Mouse (Mus musculus): ENCODE measurements around the gene Cyp4f17.
A peak's percentile ranks its signal among the peaks of the same experiment; 100 is the strongest.
"Not testable (repeated sequence)": the region's sequence is repeated elsewhere in the genome, so short reads cannot be mapped to it uniquely, and the experiment has no call there.

The Cyp4f17 gene

DNA sequence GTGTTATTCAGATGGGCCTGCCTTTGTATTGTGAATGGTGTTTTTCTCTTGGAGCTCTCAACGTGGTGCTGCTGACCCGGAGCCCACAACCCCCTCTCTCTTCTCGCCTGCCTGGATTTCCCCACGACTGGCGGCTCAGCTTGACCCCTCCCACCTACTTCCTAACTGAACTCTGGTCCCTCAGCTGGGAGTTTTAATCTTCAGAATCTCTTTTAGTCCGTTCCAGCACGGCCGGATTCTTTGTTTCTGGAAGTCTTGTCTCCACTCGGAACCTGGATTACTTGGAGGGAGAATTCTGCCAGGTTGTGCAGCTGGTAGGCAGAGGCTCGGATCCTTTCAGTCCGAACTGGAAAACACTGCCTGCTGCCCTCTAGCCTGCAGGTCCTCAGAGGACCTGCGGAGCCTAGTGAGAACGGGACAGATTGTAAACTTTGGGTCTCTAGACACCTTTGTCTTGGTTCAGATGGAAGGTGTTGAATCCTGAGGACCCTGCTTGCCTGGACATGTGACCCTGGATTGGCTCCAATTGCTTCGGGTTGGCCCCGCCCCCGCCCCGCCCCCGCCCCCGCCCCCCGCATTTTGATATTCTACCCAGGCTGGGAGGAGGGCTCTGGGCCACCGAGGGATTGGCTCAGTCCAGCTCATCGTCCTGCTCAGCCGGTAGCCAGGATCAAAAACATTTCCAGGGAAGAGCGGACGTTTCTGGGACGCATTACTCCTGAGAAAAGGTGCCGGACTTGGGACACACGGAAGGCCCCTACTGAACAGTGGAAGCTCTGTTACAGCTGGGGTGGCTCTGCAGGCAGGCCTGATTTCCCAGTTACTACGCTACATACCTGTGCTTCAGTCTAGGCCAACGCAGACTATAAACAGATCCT, at the start of gene Cyp4f17:
Cyp4f17 (plus strand) TSS at position 200 of the 878 bp plus-strand sequence.
- DNase-seq (ENCODE audit: low read depth) = peak; percentile 35

DNA sequence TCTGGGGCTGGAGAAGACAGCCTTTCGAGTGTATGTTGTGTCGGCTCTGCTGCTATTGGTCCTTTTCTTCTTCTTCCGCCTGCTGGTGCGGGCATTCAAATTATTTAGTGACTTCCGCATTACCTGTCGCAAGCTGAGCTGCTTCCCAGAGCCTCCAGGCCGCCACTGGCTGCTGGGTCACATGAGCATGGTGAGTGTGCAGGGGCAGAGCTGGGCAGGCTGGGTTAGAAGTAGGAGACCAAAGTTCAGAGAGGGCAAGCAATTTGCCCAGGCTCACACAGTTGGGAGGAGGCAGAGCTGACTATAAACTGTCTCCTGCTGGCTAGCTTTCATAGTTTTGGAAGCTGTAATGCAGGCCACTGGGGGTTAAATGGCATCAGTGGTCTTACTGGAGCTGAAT, 37.4 kb upstream of the Cyp4f17 start:
- no peak for DNase-seq (ENCODE audit: low read depth)

DNA sequence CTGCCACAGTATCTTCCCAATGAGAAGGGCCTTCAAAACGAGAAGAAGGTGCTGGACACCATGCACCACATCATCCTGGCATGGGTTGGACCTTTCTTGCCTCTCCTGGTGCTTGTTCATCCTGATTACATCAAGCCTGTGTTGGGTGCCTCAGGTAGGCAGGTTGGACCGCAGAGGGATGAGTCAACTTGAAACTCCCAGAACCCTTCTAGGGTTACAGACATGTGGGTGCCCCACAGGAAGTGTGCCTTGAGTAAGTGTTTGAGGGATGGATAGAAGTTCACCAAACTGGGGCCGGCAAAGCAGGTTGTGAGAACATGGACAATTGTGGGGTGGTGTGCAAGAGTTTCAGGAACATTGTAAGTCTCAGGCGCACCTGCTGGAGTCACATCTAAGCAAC, 35.1 kb upstream of the Cyp4f17 start:
- DNase-seq (ENCODE audit: low read depth) = no peak

DNA sequence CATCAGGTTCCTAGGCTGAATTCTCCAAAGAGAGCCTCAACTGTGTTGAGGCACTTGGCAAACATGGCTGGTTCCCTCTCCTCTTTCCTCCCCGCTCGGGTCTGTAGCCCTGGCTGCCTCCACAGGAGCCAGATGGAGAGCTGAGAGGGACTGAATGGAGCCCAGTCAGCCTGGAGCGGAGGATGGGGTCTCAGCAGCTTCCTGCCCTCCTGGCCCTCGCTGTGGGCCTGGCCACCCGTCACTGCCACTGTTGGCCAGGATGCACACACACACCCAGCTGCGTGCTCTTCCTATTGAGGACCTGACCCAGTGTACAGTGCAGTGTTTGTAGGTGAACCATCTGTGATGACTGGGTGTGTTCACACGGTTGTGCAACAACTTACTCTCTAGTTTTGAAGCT, 33.7 kb upstream of the Cyp4f17 start:
- DNase-seq (ENCODE audit: low read depth) = no peak

DNA sequence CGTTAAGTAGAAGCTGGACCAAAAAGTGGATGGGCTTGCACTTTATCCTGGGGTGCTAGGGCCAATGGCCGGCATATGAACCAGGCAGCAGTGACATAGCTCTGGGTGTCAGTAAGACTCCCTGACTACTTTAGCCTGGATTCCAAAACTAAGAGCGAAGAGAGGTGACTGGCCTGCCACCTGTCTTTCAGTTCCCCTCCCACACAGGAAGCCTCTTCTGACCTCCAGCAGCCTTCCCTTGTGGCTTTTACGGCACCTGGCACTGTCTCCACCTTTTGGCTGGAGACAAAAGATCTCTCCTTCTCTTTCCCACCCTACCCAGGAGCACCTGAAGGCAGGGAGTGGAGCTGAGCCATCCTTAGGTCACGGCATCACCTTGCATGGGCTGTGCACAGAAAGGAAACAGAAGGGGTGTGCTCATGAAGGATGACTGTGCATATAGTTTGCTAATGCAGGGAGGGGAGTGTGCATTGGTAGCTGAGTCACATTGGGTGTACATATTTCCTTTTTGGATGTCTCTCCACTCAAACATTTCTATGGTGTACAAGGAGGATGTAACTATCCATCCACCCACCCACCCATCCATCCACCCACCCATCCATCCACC, 30.8 kb upstream of the Cyp4f17 start:
- no peak for DNase-seq (ENCODE audit: low read depth)

DNA sequence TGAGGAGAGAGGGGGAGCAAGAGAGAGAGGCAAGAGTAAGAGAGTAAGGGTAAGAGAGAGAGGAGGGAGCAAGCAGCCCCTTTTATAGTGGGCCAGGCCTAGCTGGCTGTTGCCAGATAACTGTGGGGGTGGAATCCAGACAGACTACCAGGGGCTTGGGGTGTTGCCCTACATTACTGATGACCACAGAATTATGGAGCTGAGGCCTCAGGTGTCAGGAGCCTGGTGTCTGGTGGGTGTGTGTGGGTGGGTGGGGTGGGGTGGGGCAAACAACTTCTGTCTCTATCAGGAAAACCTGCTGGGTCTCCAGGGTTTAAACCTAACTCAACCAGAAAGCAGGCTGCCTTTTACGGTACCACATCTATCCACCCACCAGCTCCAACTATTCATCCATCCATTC, 28.6 kb upstream of the Cyp4f17 start:
- no peak for DNase-seq (ENCODE audit: low read depth)

DNA sequence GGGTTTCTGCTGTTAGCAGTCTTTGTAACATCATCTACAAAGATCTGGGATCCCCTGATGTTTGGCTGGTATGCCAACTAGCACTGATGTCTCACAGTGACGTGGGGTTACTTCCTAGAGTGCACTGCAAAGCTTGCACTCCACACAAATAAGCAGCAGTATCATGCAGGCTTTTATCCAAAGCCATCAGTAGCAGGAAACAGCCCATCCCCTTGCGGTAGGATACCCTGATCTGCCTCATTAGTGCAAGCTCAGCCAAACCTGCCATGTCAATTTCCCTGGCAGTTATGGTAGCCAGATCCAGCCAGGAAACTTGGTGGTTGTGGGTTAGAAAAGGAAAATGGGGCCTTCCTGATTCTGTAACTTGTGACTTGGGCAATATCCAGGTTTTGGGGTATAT, 27.1 kb upstream of the Cyp4f17 start:
- no peak for DNase-seq (ENCODE audit: low read depth)

DNA sequence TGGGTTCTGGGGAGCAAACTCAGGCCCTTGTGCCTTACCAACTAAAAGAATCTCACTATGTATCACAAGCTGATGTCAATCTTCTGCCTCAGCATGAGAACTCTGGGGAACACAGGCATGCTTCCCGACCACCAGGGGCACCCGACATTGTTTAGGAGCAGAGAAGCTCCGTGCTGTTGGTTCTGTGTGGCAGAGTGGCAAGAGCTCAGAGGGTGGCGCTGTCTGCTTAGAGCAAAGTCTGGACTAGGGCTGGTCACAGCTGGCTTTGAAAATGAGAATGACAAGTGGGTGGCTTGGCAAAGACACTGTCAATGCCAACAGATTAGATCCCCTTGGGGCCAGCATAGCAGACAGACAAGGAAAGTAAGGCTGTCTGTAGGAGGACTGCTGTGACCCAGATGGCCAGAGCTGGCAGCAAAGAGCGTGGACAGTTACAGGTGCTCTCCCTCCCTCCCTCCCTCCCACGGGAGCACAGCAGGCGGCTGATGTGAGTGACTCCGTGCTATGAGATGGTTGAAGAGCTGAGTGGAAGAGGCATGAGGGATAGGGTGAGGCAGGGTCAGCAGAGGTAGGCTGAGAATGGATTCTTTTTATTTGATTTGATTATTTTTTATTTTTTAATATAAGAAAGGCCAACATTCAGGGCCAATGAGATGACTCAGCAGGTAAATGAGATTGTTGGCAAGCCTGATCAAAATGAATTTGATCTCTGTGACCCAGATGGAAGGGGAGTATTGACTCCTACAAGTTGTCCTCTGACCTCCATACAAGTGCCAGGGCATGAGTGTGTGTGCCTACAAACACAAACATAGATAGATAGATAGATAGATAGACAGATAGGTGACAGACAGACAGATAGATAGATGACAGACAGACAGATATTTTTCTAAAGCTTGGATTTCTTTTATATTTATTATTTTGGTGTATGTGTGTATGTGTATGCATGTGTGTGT, 26.0 kb upstream of the Cyp4f17 start:
- DNase-seq (ENCODE audit: low read depth) = no peak

DNA sequence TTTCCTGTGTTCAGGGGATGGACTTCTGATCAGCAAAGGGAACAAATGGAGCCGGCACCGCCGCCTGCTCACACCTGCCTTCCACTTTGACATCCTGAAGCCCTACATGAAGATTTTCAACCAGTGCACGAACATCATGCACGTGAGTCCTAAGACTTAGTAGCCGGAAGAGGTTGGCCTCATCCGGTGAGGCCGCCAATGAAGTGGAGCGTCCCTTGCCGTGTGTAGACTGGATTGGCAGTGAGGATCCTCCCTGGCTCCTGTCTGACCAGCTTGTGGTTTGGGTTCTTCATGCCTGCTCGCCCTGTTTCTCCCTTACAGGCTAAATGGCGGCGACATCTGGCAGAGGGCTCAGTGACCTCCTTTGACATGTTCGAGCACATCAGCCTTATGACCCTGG, 24.1 kb upstream of the Cyp4f17 start:
- no peak for DNase-seq (ENCODE audit: low read depth)

DNA sequence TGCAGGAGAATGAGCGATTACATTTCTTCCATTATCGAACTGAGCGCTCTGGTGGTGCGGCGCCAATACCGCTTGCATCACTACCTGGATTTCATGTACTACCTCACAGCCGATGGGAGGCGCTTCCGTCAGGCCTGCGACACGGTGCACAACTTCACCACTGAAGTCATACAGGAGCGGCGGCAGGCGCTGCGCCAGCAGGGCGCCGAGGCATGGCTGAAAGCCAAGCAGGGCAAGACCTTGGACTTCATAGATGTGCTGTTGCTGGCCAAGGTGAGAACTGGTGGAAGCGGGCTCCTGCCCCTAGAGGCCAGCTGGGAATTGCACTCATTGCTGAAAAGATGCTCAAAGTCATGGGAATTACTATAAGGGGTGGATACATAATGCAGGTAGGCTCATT, 22.6 kb upstream of the Cyp4f17 start:
- DNase-seq (ENCODE audit: low read depth) = peak; percentile 67

DNA sequence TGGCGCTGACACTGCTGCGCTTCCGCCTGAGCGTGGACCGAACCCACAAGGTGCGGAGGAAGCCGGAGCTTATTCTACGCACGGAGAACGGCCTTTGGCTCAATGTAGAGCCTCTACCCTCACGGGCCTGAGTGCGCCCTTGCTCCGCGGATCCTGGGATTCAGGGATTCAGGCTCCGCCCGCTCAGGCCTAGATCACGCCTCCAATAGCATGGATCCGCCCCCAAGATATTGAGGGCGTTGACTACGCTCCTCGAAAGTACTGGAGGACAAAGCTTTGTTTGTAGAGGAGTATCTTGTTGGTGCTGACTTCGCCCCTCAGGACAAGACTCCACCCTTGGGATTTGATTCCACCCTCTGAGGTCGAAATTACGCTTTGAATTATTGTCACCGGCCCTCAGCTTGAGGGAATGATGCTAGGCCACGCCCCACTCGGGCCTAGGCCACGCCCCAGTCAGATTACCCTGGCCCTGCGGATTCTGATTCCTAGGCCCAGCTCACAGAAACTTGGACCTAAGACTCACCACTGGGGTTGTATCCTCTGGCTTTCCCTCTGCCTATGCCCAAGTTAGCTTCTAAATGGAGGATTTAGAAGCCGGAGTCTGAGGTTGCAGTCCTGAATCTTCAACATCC, 13.4 kb upstream of the Cyp4f17 start:
- DNase-seq (ENCODE audit: low read depth) = peak; percentile 40

DNA sequence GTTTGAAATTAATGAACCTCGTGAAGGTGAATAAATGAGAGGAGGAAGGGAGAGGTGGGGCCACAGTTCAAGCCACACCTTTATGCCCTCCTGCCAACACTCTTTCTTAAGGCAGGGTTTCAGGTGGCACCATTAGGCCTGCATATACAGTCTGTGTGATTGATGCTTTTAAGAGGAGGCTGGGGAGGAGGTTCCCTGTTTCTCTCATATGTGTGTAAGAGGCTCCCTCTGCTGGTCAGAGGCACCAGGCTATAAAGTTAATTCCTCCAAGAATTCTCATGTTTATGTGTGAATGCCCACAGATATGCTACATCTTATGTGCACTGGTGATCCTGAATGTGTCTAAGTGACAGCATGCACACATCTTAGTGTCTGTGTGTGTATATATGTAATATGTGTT, 11.2 kb upstream of the Cyp4f17 start:
- peak; percentile 87 for DNase-seq (ENCODE audit: low read depth)

DNA sequence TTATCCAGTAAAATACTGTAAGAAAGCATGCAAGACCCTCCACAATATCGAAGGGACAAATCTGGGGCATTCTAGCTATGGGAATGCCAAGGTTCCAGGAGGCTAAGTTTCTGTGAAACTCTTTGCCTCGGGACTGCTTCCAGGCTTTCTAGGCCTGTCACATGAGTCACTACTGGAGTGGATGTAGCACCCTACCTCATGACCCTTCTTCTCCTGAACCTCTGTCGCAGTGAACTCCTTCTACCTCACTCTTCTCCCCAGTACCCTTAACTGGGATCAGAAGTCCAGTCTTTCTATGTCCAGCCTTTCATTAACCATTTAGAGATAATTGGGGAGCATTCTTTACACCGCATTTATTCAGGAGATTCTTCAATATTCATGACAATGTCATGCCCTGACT, 5.3 kb upstream of the Cyp4f17 start:
- DNase-seq (ENCODE audit: low read depth) = not testable (repeated sequence)

DNA sequence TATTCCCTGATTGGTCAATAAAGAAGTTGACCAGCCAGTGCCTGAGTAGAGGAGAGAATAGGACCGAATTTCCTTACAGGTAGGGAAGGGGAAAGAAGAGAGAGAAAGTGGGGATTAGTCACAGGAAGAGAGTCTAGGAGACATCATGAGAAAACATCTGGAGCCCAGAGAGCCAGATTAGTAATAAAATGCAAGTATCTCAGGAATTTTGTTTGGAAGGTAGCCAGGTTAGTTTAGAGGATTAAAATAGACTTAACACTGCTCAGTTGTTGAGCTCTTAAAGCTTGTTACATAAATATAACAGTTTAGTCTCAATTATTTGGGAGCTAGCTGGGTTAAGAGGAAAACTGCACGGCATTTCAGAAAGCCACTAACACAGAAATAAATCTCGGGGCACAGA, 4.8 kb upstream of the Cyp4f17 start:
- no peak for DNase-seq (ENCODE audit: low read depth)

DNA sequence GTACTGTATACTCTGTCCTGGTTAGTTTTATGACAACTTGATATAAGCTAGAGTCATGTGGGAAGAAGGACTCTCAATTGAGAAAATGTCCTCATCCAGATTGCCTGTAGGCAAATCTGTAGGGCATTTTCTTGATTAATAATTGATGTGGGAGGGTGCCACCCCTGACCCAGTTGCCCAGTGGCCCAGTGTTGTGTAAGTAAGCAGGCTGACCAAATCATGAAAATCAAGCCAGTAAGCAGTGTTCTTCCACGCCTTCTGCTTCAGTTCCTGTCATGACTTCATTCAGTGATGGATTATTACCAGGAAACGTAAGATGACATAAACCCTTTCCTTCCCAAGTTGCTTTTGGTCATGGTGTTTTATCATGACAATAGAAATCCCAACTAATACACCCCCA, 2.7 kb upstream of the Cyp4f17 start:
- DNase-seq (ENCODE audit: low read depth) = no peak

DNA sequence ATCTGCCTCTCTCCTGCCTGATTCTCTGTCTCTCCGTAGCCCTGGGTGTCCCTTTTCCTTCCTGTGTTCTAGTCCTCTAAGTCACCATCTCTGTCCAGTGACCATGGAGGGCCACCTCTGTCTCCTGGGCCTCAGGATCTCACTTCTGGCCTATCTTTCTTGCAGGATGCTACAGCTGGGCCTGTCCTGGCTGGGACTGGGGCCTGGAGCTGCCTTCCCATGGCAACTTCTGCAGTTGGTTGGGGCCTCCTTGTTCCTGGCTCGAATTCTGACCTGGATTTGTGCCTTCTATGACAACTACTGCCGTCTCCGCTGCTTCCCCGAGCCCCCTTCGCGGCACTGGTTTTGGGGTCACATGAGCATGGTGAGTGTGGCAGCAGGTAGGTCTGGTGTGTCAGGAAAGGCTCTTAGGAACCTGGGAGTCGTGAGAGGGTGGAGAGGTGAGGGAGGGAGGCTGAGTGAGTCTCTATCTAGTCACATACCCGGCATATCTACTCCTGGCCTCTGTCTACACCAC, 937 bp downstream of the Cyp4f17 start:
- DNase-seq (ENCODE audit: low read depth) = no peak

DNA sequence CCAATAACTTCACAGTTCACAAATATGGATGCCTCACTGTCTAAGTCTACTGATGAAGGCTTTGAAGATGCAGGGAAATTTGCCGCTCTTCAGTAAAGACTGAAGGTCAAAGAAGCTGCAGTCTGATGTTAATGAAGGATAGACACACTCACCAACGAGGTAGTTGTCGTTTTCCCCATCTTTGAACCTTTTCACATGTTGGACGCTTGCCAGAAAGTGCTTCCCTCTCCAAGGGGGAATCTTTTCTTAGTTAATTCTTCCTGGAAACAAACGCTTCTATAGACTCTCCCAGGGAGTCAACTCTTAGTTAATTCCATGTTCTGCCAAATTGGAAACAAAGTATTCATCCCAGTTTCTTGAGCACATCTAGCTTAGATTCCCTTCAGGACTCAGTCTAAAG, 10.3 kb downstream of the Cyp4f17 start:
- no peak for DNase-seq (ENCODE audit: low read depth)

DNA sequence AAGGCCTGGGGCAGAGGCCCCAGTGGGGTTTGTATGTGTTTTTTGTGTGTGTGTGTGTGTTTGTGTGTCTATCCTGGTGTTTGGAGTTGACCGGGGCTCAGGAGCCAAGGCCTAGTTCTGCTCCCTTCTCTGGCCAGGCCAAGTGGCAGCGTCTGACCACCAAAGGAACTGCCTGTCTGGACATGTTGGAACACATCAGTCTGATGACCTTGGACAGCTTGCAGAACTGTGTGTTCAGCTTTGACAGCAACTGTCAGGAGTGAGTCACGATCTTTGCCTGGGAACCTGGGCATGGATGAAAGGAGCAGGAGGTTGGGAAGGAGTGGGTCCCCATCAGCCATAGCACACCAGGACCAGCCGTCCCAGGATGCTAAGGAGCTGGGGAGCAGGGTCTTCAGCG, 16.1 kb downstream of the Cyp4f17 start:
- no peak for DNase-seq (ENCODE audit: low read depth)

DNA sequence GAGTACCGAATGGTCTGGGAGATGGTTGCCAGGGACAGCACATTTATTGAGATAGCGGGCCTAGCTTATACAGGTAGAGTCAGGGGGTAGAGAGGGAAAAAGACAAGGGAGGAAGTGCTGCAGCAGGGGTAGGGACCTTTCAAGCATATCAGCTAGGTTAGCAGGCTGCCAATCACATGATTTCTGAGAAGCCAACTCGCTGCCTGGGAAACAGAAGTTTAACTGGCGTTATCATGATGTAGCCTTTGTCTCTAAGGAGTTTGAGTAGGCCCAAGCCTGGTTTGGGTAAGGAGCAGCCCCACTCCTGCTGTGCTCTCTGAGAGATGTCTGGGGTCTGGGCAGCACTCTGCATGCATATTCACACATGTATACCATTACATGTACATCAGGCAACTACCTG, 16.5 kb downstream of the Cyp4f17 start:
- no peak for DNase-seq (ENCODE audit: low read depth)

DNA sequence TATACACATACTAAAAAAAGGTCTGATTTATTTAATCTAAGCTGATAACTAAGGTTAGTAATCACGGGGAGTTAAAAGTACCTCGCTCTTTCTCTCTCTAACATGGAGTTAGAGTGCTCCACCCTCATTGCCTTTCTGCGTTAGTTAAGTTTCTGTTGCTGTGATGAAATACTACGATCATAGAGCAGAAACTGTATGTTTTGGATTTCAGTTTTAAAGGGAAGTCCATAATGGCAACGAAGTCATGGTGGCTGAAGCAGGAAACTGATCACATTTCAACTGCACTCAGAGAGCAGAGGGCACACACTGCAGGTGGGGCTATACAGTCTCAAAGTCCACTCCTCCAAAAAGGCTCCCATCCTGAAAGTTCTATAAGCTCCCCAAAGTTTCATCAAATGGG, 17.0 kb downstream of the Cyp4f17 start:
- no peak for DNase-seq (ENCODE audit: low read depth)

DNA sequence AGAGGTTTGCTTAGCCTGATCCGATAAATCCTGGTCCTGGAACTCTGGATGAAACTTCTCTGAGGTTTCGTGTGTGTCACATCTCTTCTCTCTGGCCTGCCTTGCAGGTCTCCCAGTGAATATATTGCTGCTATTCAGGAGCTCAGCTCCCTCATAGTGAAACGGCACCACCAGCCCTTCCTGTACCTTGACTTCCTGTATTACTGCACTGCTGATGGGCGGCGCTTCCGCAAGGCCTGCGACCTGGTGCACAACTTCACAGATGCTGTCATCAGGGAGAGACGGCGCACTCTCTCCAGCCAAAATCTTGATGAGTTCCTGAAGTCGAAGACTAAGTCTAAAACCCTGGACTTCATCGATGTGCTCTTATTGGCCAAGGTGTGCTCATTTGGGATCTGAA, 18.0 kb downstream of the Cyp4f17 start:
- peak; percentile 80 for DNase-seq (ENCODE audit: low read depth)

DNA sequence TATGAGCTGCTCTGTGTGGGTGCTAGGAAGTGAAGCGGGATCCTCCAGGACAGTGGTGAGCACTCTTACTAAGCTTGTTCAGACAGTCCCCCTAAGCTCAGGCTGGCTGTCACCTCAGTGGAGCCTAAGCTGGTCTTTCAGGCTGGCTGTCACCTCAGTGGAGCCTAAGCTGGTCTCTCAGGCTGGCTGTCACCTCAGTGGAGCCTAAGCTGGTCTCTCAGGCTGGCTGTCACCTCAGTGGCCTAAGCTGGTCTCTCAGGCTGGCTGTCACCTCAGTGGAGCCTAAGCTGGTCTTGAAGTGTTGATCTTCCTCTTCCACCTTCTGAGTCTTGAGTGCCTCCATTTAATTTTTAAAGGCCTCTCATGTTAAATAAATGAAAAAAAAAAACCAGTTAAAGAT, 20.5 kb downstream of the Cyp4f17 start:
- not testable (repeated sequence) for DNase-seq (ENCODE audit: low read depth)

Data from naive thymus-derived CD4-positive, alpha-beta T cell, adult 2 months (primary cell).